Mouse (Mus musculus) adrenal gland, adult 8-10 months (tissue): Measurements from ENCODE around the gene Celsr1. TPM values are rescaled to one million over a fixed set of nuclear protein-coding genes. Genes with fewer than 3 reads are reported as not detected.

ENCODE experiments used
- DNase-seq: peaks from one replicate; pipeline ENCODE4 v3.0.0; 2022
- total RNA-seq, 4 experiments: library from RNA; stranded (reverse); gene quantifications; 2 replicates each; pipeline ENCODE4 v1.2.4; 2022

The Celsr1 gene
- total RNA-seq, 4 experiments from 2014 or later = 5.2 to 16.1 (median 8.7) TPM

GRCm38 (mm10) chr15:86034021-86034523 lies 495 bp upstream of the Celsr1 start:
- no peak for DNase-seq

GRCm38 (mm10) chr15:86032811-86033190 lies 776 bp downstream of the Celsr1 start:
- no peak for DNase-seq

- no peak for DNase-seq
Observed at GRCm38 (mm10) chr15:86029981-86030380, 3.6 kb downstream of the Celsr1 start.

GRCm38 (mm10) chr15:86027871-86028270 lies 5.7 kb downstream of the Celsr1 start:
- DNase-seq = no peak

GRCm38 (mm10) chr15:86021971-86022370 lies 11.6 kb downstream of the Celsr1 start:
- no peak for DNase-seq

GRCm38 (mm10) chr15:86021301-86021700 lies 12.3 kb downstream of the Celsr1 start:
- DNase-seq = no peak

- no peak for DNase-seq
Observed at GRCm38 (mm10) chr15:86020008-86020407, 13.6 kb downstream of the Celsr1 start.

- DNase-seq = no peak
Observed at GRCm38 (mm10) chr15:86018753-86019512, 14.6 kb downstream of the Celsr1 start.

GRCm38 (mm10) chr15:86017336-86017735 lies 16.2 kb downstream of the Celsr1 start:
- DNase-seq = no peak

GRCm38 (mm10) chr15:86015860-86016541 lies 17.6 kb downstream of the Celsr1 start:
- no peak for DNase-seq

GRCm38 (mm10) chr15:86015026-86015425 lies 18.6 kb downstream of the Celsr1 start:
- peak; percentile 43 for DNase-seq

- DNase-seq = no peak
Observed at GRCm38 (mm10) chr15:86013656-86014055, 19.9 kb downstream of the Celsr1 start.

- no peak for DNase-seq
Observed at GRCm38 (mm10) chr15:86013130-86013529, 20.4 kb downstream of the Celsr1 start.

GRCm38 (mm10) chr15:86007690-86008121 lies 25.9 kb downstream of the Celsr1 start:
- DNase-seq = no peak

GRCm38 (mm10) chr15:86005691-86006525 lies 27.7 kb downstream of the Celsr1 start:
- DNase-seq = no peak

GRCm38 (mm10) chr15:86004048-86004447 lies 29.5 kb downstream of the Celsr1 start:
- DNase-seq = no peak

- no peak for DNase-seq
Observed at GRCm38 (mm10) chr15:86000706-86001292, 32.8 kb downstream of the Celsr1 start.

- no peak for DNase-seq
Observed at GRCm38 (mm10) chr15:85998525-85999230, 34.9 kb downstream of the Celsr1 start.

GRCm38 (mm10) chr15:85996031-85996765 lies 37.4 kb downstream of the Celsr1 start:
- no peak for DNase-seq

- no peak for DNase-seq
Observed at GRCm38 (mm10) chr15:85994906-85995608, 38.5 kb downstream of the Celsr1 start.
